Mouse (Mus musculus): Measurements from ENCODE around the gene Apoc2. TPM values are rescaled to one million over a fixed set of nuclear protein-coding genes. Genes with fewer than 3 reads are reported as not detected.
A peak's percentile ranks its signal among the peaks of the same experiment; 100 is the strongest.
"Not testable (repeated sequence)": the region's sequence is repeated elsewhere in the genome, so short reads cannot be mapped to it uniquely, and the experiment has no call there.

Apoc2 gene
- total RNA-seq, 4 experiments from 2014 or later = not detected

- DNase-seq (ENCODE audit: low spot score in 2 of 2) = peak in 1 of 2 experiments; percentile 32
These were observed 21.4 kb upstream of the Apoc2 start, which contains the start of gene Apoe for GRCm38 (mm10) chr7:19698907-19699826. Gene Apoe, minus strand, starts transcription at chr7:19699188.

GRCm38 (mm10) chr7:19697949-19698906, 20.5 kb upstream of the Apoc2 start:
- no peak for DNase-seq (ENCODE audit: low spot score in 2 of 2)

GRCm38 (mm10) chr7:19696336-19696873, 18.7 kb upstream of the Apoc2 start:
- DNase-seq (ENCODE audit: low spot score in 2 of 2) = no peak

- DNase-seq (ENCODE audit: low spot score in 2 of 2) = no peak
These were observed 18.1 kb upstream of the Apoc2 start for GRCm38 (mm10) chr7:19695881-19696280.

- no peak for DNase-seq (ENCODE audit: low spot score in 2 of 2)
These were observed 17.5 kb upstream of the Apoc2 start for GRCm38 (mm10) chr7:19695213-19695594.

GRCm38 (mm10) chr7:19694336-19695212, 16.8 kb upstream of the Apoc2 start:
- DNase-seq (ENCODE audit: low spot score in 2 of 2) = no peak

- DNase-seq (ENCODE audit: low spot score in 2 of 2) = peak in 1 of 2 experiments; percentile 38
These were observed 15.7 kb upstream of the Apoc2 start for GRCm38 (mm10) chr7:19693421-19693820.

- DNase-seq (ENCODE audit: low spot score in 2 of 2) = no peak
These were observed 14.4 kb upstream of the Apoc2 start, which contains the start of gene Apoc1 for GRCm38 (mm10) chr7:19691873-19692865. Gene Apoc1, minus strand, starts transcription at chr7:19692660.

- DNase-seq (ENCODE audit: low spot score in 2 of 2) = no peak
These were observed 13.7 kb upstream of the Apoc2 start for GRCm38 (mm10) chr7:19691434-19691833.

GRCm38 (mm10) chr7:19690845-19691244, 13.1 kb upstream of the Apoc2 start:
- DNase-seq (ENCODE audit: low spot score in 2 of 2) = no peak

- DNase-seq (ENCODE audit: low spot score in 2 of 2) = no peak
These were observed 10.9 kb upstream of the Apoc2 start for GRCm38 (mm10) chr7:19688611-19689010.

GRCm38 (mm10) chr7:19688101-19688500, 10.4 kb upstream of the Apoc2 start:
- DNase-seq (ENCODE audit: low spot score in 2 of 2) = no peak

GRCm38 (mm10) chr7:19686927-19687583, 9.3 kb upstream of the Apoc2 start:
- DNase-seq (ENCODE audit: low spot score in 2 of 2) = not testable (repeated sequence)

- DNase-seq (ENCODE audit: low spot score in 2 of 2) = no peak
These were observed 8.8 kb upstream of the Apoc2 start for GRCm38 (mm10) chr7:19686521-19686920.

GRCm38 (mm10) chr7:19685374-19685773, 7.6 kb upstream of the Apoc2 start:
- DNase-seq (ENCODE audit: low spot score in 2 of 2) = no peak

GRCm38 (mm10) chr7:19683771-19684201, 6.0 kb upstream of the Apoc2 start:
- no peak for DNase-seq (ENCODE audit: low spot score in 2 of 2)

GRCm38 (mm10) chr7:19682979-19683378, 5.2 kb upstream of the Apoc2 start:
- no peak for DNase-seq (ENCODE audit: low spot score in 2 of 2)

GRCm38 (mm10) chr7:19681202-19681694, 3.5 kb upstream of the Apoc2 start, which contains the start of the genes Gm44805 and Apoc4:
Gene Gm44805, minus strand, starts transcription at chr7:19681423.
Gene Apoc4, minus strand, starts transcription at chr7:19681479.
- no peak for DNase-seq (ENCODE audit: low spot score in 2 of 2)

Data from gastrocnemius, adult 8-10 months (tissue).